Mouse (Mus musculus) limb, embryonic 10.5 days (tissue): ENCODE data around the gene Ccpg1. TPM values are rescaled to one million over a fixed set of nuclear protein-coding genes. Genes with fewer than 3 reads are reported as not detected.

Source experiments
- DNase-seq: peaks from one replicate; pipeline ENCODE4 v3.0.0-alpha.2; 2017; ENCODE audit warnings: low spot score
- H3K27ac ChIP-seq: fragments of 300-500 bp; sonication (generic); 2 replicates; pipeline ENCODE4 v1.5.1; 2016; ENCODE audit warnings: mild to moderate bottlenecking
- H3K27me3 ChIP-seq: fragments of 300-500 bp; sonication (generic); 2 replicates; pipeline ENCODE4 v1.6.1; 2016; ENCODE audit warnings: low read depth, mild to moderate bottlenecking; ENCODE audit not compliant: poor library complexity, severe bottlenecking
- H3K36me3 ChIP-seq: fragments of 300-500 bp; sonication (generic); 2 replicates; pipeline ENCODE4 v1.6.1; 2016; ENCODE audit warnings: mild to moderate bottlenecking, moderate library complexity
- H3K4me1 ChIP-seq: fragments of 300-500 bp; sonication (generic); 2 replicates; pipeline ENCODE4 v1.6.1; 2016
- H3K4me3 ChIP-seq: fragments of 300-500 bp; sonication (generic); 2 replicates; pipeline ENCODE4 v1.5.1; 2016; ENCODE audit warnings: mild to moderate bottlenecking, moderate library complexity
- H3K9me3 ChIP-seq: fragments of 300-500 bp; sonication (generic); replicated peaks from 2 replicates; pipeline ENCODE4 v1.6.1; 2016; ENCODE audit warnings: mild to moderate bottlenecking
- WGBS: fragments of 180-500 bp; shearing (Covaris S2); methylation state at CpG from one replicate; pipeline ENCODE4 v1.1.7; 2016; 5-methylcytosine and 5-hydroxymethylcytosine counted together
- polyA plus RNA-seq: library from polyadenylated mRNA; unstranded; fragments of >200 nt; fragmentation: Nextera tagmentation; extraction: Ambion mirVana; gene quantifications from 2 replicates; pipeline ENCODE4 v1.2.1, GENCODE M21; 2016

Ccpg1 gene
- polyA plus RNA-seq, 1 experiment from 2014 or later: 11.3 TPM

- no peak for DNase-seq
- H3K4me3 ChIP-seq: no peak overlapping the region
- no peaks in the 10 kb centered on the region for H3K4me1 ChIP-seq
- 0 out of 2 replicates have a peak, but pooled peaks cover 2% of the 10 kb centered on the region for H3K36me3 ChIP-seq
- no peaks in the 10 kb centered on the region for H3K9me3 ChIP-seq
- H3K27ac ChIP-seq: no peak overlapping the region
- no peaks in the 10 kb centered on the region for H3K27me3 ChIP-seq
- WGBS: 74% methylated on average over 3 of the region's 3 CpGs
Measured at GRCm38 (mm10) chr9:73002177-73002576, 16.9 kb downstream of the Ccpg1 start.

DNA sequence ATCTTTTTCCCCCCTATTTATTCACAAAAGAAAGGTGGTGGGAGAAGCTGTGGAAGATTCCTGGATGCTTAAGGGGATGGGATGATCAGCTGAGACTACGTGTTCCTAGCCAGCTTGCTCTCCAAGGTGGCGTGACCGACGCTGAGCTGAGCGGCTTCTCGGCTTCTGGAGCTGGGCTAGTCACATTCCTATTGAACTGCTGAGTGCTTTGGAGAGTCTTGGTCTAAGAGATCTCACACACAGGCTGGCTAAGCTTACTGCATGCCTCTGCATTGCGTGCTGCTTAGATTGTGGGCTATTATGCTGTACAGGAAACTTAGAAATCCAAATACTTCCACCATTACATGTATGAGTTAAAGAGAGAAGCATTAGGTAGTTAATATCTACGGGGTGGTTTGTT is 18.8 kb downstream of the Ccpg1 start:
- no peak overlapping the region for H3K27ac ChIP-seq
- no peaks in the 10 kb centered on the region for H3K9me3 ChIP-seq
- DNase-seq: no peak
- H3K4me1 ChIP-seq: no peaks in the 10 kb centered on the region
- H3K36me3 ChIP-seq: 0 out of 2 replicates have a peak, but pooled peaks cover 2% of the 10 kb centered on the region
- no peak overlapping the region for H3K4me3 ChIP-seq
- 90% methylated on average over 8 of the region's 8 CpGs for WGBS
- H3K27me3 ChIP-seq: no peaks in the 10 kb centered on the region

- no peaks in the 10 kb centered on the region for H3K9me3 ChIP-seq
- no peaks in the 10 kb centered on the region for H3K4me1 ChIP-seq
- 90% methylated on average over 6 of the region's 6 CpGs for WGBS
- H3K27me3 ChIP-seq: no peaks in the 10 kb centered on the region
- H3K27ac ChIP-seq: no peak overlapping the region
- no peak for DNase-seq
- no peak overlapping the region for H3K4me3 ChIP-seq
- 0 out of 2 replicates have a peak, but pooled peaks cover 2% of the 10 kb centered on the region for H3K36me3 ChIP-seq
Measured at GRCm38 (mm10) chr9:73005106-73005505, 19.9 kb downstream of the Ccpg1 start.

DNA sequence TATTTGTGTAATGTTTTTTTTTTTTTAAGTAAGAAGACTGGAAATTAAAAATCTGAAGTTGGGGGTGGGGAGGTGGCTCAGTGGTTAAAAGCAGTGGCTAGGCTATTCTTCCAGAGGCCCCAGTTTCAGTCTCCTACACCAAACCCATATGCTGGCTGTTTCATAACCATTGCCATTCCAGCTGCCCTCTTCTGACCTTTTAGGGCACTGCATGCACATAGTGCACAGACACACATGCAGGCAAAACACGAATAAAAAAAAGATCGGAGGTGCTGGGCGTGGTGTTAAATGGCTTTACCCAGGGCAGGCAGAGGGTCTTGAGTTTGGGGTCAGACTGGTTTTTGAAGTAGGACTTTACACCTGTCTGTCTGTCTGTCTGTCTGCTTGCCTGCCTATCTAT is 20.9 kb downstream of the Ccpg1 start:
- no peaks in the 10 kb centered on the region for H3K9me3 ChIP-seq
- 95% methylated on average over 3 of the region's 3 CpGs for WGBS
- no peaks in the 10 kb centered on the region for H3K27me3 ChIP-seq
- no peak overlapping the region for H3K27ac ChIP-seq
- no peak for DNase-seq
- H3K36me3 ChIP-seq: 0 out of 2 replicates have a peak, but pooled peaks cover 2% of the 10 kb centered on the region
- H3K4me3 ChIP-seq: no peak overlapping the region
- H3K4me1 ChIP-seq: no peaks in the 10 kb centered on the region

DNA sequence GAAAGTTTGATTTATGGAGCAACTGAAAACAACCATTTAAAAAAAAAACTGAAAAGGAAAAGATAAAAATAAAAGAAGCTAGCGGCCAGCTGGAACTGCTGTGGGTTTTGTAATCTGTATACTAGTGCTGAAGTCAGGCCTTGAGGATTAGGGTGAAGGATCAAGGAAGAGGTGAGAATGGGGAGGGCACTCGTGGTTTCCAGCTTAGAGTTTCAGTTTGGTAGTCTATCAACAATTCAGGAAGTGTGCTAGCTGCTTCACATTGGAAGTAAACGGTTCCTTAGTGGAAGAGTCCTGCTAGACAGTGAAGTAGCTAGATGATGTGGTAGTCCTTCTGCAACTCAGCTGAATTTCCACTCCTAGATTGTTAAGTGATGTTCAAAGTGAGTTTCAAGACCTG is 23.2 kb downstream of the Ccpg1 start:
- 74% methylated on average over 3 of the region's 3 CpGs for WGBS
- Histone ChIP-seq H3K36me3 (0 out of 2 replicates have a peak, but pooled peaks cover 2% of the 10 kb centered on the region), H3K27me3 (no peaks in the 10 kb centered on the region), H3K9me3 (no peaks in the 10 kb centered on the region), H3K4me1 (no peaks in the 10 kb centered on the region), H3K4me3 (no peak overlapping the region), H3K27ac (no peak overlapping the region)
- DNase-seq: no peak

GRCm38 (mm10) chr9:73012629-73013028 is 27.4 kb downstream of the Ccpg1 start:
- DNase-seq: no peak
- Histone ChIP-seq H3K4me1 (no peaks in the 10 kb centered on the region), H3K36me3 (peaks cover 41% of the 10 kb centered on the region), H3K4me3 (no peak overlapping the region), H3K9me3 (no peaks in the 10 kb centered on the region), H3K27ac (no peak overlapping the region), H3K27me3 (no peaks in the 10 kb centered on the region)
- 87% methylated on average over 4 of the region's 4 CpGs for WGBS

DNA sequence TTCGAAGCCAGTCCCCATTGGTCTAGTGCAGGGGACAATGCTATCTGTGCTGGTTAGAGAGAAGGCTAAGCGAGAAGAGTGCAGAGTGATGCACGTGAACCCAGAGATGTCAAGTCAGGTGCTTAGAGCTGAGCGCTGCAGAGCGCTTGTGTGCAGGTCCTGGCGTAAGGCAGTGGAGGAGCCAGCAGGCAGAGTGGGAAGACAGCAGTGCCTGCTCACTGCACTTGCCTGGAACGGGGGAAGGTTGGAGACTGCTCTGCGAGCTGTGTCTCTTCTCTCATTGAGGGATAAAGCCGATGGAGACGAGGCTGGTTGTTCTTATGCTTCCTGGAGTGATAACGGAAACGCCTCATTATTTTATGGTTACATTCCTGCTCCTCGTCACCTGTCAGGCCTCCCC is 29.5 kb downstream of the Ccpg1 start:
- H3K4me1 ChIP-seq: no peaks in the 10 kb centered on the region
- DNase-seq: no peak
- H3K9me3 ChIP-seq: no peaks in the 10 kb centered on the region
- 76% methylated on average over 13 of the region's 13 CpGs for WGBS
- no peak overlapping the region for H3K27ac ChIP-seq
- peaks cover 61% of the 10 kb centered on the region for H3K36me3 ChIP-seq
- H3K4me3 ChIP-seq: no peak overlapping the region
- H3K27me3 ChIP-seq: no peaks in the 10 kb centered on the region

GRCm38 (mm10) chr9:73019841-73020240 is 34.6 kb downstream of the Ccpg1 start:
- peaks cover 73% of the 10 kb centered on the region for H3K36me3 ChIP-seq
- H3K27me3 ChIP-seq: no peaks in the 10 kb centered on the region
- H3K27ac ChIP-seq: no peak overlapping the region
- H3K9me3 ChIP-seq: no peaks in the 10 kb centered on the region
- no peak for DNase-seq
- no peak overlapping the region for H3K4me3 ChIP-seq
- 92% methylated on average over 10 of the region's 10 CpGs for WGBS
- no peaks in the 10 kb centered on the region for H3K4me1 ChIP-seq

GRCm38 (mm10) chr9:73020566-73021097 is 35.4 kb downstream of the Ccpg1 start:
- Histone ChIP-seq H3K36me3 (peaks cover 65% of the 10 kb centered on the region), H3K9me3 (no peaks in the 10 kb centered on the region), H3K4me3 (no peak overlapping the region), H3K27me3 (no peaks in the 10 kb centered on the region), H3K4me1 (peaks cover 2% of the 10 kb centered on the region; the same call in 1 of the 2 replicates), H3K27ac (no peak overlapping the region)
- WGBS: 91% methylated on average over 5 of the region's 5 CpGs
- no peak for DNase-seq

GRCm38 (mm10) chr9:73025818-73026636 is 40.8 kb downstream of the Ccpg1 start:
- 18% methylated on average over 16 of the region's 17 CpGs for WGBS
- H3K27ac ChIP-seq: peak overlapping the region; percentile 76
- peak; percentile 63 for DNase-seq

DNA sequence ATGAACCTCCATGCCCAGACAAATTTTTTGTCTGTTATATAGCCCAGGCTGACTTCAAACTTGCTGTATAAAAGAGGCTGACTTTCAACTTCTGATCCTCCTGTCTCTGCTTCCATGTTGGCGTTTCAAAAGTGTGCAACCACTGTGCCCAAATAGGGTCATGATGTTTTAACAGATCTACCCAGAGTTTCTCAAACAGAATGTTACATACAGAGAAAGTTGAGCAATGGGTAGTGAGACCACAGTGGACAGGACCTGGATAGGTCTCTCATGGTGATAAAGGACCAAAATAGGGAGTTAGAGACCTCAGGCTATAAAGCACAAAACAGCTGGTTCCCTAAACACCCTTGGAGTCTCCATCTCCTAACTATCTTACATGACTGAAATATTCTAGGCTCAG is 45.2 kb downstream of the Ccpg1 start:
- Histone ChIP-seq H3K9me3 (no peaks in the 10 kb centered on the region), H3K27ac (no peak overlapping the region), H3K4me1 (peaks cover 12% of the 10 kb centered on the region), H3K4me3 (no peak overlapping the region), H3K27me3 (no peaks in the 10 kb centered on the region), H3K36me3 (peaks cover 52% of the 10 kb centered on the region)
- DNase-seq: no peak
- 86% methylated on average over 1 of the region's 1 CpGs for WGBS

More at GRCm38 (mm10) chr9:73025818-73026636, 40.8 kb downstream of the Ccpg1 start:
- H3K4me1 ChIP-seq: peaks cover 12% of the 10 kb centered on the region
- H3K9me3 ChIP-seq: no peaks in the 10 kb centered on the region
- H3K4me3 ChIP-seq: peak overlapping the region; percentile 34; the same call in 1 of the 2 replicates
- H3K36me3 ChIP-seq: peaks cover 32% of the 10 kb centered on the region
- no peaks in the 10 kb centered on the region for H3K27me3 ChIP-seq

GRCm38 (mm10) chr9:73031421-73031820 is 46.2 kb downstream of the Ccpg1 start:
- Histone ChIP-seq H3K27me3 (no peaks in the 10 kb centered on the region), H3K36me3 (peaks cover 55% of the 10 kb centered on the region), H3K4me3 (no peak overlapping the region), H3K9me3 (no peaks in the 10 kb centered on the region), H3K27ac (no peak overlapping the region), H3K4me1 (peaks cover 2% of the 10 kb centered on the region)
- WGBS: 78% methylated on average over 4 of the region's 4 CpGs
- no peak for DNase-seq

- Histone ChIP-seq H3K4me3 (no peak overlapping the region), H3K4me1 (peaks cover under 1% of the 10 kb centered on the region; the same call in 1 of the 2 replicates), H3K36me3 (peaks cover 55% of the 10 kb centered on the region), H3K27ac (no peak overlapping the region), H3K27me3 (no peaks in the 10 kb centered on the region), H3K9me3 (no peaks in the 10 kb centered on the region)
- DNase-seq: no peak
- WGBS: 90% methylated on average over 1 of the region's 1 CpGs
Measured at GRCm38 (mm10) chr9:73033406-73033805, 48.2 kb downstream of the Ccpg1 start.
